Mouse (Mus musculus): ENCODE results near the gene Pitx2.

The Pitx2 gene

DNA sequence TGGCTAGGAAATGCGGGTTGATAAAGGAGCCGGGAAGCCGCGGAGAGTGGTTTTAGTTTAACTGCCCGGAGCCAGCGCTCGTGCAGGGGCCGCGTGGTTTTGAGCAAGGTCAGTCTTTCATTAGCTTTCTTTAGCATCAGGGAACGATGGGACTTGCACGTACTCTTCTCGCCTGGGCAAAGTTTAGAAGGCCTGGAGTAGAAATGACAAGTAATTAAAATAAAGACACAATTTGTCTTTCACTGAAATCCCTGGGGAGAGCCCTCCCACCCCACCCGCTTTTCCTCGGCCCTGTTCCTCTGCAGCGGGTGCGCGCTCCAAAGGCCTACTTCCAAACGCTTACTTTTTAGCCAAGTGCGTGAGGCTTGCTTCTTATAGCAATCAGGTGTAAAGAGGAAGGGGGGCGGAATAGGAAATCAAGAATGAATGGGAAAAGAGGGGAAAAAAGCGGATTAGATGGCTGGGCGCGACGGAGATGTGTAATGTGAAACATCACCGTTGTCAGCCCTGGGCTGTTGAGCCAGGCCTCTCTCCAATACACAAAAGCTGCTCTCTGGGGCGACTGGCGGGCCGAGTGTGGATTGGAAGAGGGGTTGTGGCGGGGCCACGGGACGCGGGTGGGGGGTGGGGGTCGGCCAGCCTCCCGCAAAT, 17.4 kb downstream of the Pitx2 start:
- DNase-seq (ENCODE audit: low read depth, low spot score), result no peak

DNA sequence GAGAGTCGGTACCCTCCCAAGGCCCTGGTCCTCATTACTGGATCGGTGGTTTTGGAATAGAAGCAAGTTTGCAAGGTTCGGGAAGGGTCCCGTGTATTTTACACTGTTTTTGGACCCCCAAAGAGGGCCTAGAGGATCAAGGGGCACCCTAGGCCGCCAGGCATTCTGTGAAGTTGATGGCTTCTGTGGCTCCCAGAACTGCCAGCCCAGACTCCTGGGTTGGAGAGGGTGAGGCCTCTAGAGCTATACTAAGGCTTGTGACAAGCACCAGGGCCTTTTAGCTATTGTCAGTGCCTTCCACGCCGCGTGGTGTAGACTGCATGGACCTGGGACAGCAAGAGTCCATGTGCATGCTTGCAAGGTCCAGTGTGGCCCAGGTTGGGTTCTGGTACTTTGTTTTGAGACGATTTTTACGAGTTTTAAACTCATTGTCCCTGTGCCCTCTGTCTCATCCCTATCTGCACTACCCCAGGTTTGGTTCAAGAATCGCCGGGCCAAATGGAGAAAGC, 18.2 kb downstream of the Pitx2 start:
- DNase-seq (ENCODE audit: low read depth, low spot score), result no peak

DNA sequence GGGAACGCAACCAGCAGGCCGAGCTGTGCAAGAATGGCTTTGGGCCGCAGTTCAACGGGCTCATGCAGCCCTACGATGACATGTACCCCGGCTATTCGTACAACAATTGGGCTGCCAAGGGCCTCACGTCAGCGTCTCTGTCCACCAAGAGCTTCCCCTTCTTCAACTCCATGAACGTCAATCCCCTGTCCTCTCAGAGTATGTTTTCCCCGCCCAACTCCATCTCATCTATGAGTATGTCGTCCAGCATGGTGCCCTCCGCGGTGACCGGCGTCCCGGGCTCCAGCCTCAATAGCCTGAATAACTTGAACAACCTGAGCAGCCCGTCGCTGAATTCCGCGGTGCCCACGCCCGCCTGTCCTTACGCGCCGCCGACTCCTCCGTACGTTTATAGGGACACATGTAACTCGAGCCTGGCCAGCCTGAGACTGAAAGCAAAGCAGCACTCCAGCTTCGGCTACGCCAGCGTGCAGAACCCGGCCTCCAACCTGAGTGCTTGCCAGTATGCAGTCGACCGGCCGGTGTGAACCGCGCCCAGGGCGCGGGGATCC, 18.8 kb downstream of the Pitx2 start:
- DNase-seq (ENCODE audit: low read depth, low spot score), result no peak

DNA sequence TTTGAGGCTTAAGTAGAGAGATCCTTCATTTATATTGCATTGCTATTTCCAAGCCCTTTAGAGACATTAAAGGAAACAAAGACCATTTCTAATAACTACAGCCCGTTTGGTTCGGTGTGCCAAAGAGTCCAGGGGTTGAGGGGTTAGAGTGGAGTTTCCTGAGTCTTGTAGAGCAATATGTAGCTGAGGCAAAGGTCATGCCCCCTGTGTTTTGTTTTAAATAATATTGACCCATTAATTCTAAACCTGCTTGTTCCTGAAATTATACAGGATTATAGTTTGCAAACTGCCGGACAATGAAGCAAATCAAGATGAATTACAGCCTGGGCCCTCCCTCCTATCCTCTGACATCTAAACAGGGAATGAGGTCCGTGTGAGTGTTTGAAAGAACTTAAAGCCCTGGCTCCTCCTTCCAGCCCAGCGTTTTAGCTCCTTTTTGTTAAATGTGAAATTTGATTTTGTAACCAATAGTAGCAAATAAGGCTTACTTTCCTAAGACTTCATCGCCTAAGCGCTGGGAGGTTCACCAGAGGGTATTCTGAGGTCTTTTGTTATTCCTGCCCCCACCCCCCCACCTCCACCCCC, 20.5 kb downstream of the Pitx2 start:
- DNase-seq (ENCODE audit: low read depth, low spot score), result no peak

DNA sequence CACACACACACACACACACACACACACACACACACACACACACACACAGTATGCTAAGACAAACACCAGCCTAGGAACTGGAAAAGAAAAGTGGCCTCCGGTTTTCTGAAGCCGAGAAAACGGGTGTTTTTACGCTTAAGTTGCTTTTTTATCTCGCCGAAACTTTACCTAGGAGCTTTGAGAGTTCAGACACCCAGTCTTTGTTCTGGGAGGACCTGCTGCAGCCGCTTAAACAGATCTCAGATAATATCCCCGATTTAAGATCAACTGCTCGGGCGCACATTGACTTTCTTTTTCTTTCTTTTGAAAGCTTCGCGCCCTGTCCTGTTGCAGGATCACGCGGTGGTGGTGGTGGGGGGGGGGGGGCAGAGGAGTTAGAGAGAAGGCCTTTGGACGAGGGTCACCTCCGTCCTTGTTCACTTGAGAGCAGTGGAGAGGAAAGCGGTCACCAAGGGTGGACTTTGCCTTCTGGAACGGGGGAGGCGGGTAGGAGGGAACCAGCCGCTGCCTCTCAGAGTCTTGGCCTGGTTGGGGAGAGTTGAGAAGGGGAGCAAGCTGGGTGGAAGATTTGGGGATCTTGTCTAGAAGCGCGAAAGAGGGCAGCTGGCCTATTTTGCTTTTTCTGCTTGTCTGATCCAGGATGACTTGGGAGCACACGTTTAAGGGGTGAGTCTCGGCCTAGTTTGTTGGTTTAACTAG, 21.2 kb downstream of the Pitx2 start:
- no peak for DNase-seq (ENCODE audit: low read depth, low spot score)

DNA sequence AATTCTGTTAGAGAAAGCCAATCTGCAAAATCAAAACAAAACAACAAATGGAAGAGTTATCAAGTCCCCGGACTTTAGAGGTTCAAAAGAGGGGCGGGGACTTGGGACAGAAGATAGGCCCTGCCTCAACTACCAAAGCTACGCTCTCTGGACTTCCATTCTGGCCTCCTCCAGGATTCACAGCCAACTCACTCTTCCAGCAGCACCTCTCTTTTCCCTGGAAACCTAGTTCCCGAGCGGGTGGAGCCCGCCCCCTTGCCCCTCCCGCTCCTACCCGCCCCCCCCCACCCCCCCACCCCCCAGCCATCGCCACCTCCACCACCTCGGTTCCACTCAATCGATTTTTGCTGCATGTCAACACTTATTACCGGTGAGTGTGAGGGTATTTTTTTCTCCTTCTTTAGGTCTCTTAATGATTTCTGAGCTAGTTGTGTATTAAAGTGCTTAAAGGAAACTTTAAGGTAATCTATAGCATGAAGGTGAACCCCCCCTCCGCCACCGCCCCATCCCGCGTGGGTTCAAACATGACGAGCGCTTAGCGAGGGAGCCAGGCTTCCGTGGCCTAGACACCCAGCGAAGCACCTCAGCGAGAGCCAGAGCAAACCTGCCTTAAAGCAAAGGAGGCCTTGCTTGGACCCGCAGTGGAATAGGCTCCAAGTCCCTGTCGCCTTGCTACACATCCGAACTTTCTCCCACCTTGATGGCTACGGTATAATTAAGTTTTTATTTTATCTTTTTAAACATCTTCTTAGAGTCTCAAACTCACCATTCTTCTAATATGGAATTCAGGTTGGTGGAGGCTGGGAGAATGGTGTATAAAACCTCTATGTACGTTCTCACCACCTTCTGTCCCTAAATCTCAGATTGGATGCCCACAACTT, 21.9 kb downstream of the Pitx2 start:
- no peak for DNase-seq (ENCODE audit: low read depth, low spot score)

DNA sequence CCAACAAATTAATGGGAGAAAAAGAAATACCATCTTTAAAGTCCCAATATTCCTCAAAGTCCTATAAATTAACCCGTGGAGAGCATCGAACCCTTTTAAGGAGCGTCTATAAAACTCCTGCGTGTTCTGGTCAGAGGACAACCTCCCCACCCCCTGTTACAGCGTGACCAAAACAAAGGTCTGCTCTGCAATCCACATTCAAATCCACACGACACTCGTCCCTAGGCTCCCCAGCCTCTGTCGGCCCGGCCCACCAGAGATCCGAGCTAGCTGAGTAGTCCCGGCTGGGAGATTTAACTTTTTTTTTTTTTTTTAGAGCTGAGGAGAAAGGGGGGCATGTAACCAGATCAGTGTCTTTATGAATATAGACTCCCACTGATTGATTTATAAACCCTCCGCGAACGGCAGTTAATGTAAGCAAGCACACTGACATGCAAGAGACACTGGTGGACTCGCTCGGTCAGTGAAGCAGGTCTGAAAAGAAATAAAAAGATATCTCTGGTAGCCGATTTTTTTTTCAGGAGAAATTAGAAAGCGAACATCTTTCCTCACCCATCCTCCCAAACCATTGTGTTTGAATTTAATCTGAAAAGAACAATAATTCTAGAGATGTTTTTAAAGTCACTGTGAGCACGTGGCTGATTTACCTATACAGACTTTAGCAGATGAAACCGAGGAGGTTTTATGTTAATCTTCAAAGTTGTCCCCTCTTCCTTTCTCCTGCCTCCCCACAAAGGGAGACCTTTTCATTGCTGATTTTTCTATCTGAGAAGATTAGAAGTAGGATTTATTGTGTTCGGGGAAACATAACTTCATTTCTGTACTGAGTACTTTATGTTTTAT, 23.0 kb downstream of the Pitx2 start:
- no peak for DNase-seq (ENCODE audit: low read depth, low spot score)

DNA sequence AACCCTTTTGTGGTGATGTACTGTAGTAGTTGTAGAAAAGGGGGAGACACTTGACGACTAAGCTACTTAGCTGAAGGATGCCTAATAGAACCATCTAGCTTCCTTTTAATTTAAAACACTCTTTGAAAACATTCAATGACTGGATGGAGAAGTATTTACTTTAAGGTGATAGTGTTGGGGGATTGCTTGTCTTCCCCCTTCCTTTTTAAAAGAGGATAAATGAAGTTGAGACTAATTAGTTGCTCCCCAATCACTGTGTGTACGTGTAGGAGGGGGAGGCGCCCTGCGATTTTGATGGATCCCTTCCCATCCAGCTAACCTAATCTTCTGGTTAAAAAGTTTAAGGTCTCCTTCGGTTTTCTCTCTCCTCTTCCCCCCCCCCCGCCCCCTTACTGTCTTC, 23.7 kb downstream of the Pitx2 start:
- no peak for DNase-seq (ENCODE audit: low read depth, low spot score)

DNA sequence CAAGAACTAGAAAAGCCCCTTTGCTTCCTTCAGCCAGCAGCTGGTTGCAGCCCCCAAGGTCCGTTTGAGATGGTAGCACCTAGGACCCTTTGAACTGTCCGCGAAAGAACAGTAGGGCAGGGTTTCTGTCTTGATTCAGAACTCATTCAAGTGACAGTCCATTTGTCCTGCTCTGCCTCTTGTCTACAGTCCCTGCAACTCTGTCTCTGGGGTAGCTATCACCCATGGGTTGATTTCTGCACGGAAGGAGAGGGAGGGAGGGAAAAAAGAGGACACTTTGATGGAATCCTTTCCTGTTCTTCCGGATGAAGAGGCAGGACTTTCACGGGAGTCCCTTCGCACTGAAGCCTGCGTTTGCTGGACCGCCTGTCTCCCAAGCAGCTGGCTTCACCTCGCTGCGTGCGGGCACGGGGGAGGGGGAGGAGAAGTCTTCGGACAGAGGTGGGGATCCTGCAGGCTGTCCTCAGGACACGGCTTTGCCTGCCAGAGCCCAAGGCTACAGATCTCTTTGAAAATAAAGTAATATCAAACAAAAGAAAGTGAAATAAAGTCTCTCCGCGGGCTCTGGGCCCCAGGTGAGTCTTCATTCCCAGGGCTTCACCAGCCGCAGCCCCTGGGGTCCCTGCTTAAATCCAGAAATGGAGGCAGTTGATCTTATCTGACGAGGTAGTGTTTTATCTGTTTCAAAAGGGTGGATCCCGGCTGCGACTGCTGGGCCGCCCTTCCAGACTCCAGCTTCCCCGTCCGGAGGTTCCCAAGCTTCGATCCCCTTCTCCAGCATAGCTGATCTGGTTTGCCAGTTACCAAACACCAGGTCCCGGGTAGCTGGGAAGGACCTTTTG, 24.5 kb downstream of the Pitx2 start:
- DNase-seq (ENCODE audit: low read depth, low spot score), result no peak

DNA sequence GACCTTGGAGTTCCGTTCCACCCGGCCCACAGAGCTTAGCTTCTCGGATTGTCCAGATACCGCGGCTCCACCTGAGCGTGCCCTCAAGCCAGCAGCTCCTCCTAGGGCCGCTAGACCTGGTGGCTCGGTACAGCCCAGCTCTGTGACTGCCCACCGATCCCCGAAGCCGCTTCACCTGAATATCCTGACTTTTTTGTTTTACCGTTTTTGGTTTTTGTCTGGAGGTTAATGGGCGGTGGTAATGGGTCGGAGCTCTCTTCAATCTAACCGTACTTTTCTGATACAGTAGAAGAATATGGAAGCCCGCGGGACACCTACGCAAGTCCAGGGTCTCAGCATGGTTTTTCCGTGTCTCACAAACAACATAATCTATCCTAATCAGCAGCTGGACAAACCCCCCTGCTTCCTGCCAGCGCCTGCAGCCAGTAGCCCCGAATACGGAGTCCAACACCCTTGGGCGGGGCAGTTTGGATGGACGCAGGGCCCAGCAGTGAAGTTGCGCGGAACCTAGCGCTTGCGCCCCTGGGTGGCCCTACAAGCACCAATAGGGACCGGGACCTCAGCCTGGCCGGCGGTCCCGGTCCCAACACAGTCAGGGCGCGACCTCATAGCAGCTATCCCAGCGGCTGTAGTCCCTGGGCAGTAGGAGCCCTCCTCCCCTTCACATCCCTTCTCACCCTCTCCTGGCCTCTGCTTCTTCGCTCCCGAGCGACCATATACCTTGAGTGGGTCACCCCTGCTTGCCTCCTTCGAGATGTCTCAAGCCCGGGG, 25.3 kb downstream of the Pitx2 start:
- DNase-seq (ENCODE audit: low read depth, low spot score), result no peak

DNA sequence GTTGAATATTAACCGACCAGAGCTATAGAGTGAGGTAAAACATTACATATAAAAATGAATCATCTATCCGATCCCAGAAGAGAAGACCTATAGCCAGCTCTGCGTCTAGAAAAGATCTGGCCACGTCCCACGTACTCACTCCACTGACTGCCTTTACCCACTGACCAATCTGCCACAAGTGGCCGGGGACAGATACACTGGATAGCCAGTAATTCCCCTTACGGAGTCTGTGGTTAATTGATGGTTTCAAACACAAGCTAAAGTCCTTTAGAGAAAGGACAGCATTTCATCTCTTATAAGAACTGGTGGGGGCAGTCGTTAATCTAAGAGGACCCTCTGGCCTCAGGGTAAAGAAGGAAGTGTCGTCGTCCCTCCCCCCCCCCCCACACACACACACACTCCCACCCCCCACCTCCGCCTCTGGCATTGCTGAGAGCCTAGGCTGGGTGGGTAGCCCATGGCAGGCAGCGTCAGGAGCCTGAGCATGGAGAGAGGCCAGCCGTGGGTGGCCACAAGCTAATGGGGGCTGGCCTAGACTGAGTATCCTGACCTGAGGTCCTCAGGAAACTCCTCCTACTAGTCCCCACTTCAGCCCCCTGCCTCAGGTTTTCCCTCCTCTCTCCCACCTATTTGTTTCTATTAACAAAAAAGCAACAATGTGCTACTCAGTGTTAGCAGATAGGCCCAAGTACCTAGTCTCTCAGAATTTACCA, 26.1 kb downstream of the Pitx2 start:
- no peak for DNase-seq (ENCODE audit: low read depth, low spot score)

DNA sequence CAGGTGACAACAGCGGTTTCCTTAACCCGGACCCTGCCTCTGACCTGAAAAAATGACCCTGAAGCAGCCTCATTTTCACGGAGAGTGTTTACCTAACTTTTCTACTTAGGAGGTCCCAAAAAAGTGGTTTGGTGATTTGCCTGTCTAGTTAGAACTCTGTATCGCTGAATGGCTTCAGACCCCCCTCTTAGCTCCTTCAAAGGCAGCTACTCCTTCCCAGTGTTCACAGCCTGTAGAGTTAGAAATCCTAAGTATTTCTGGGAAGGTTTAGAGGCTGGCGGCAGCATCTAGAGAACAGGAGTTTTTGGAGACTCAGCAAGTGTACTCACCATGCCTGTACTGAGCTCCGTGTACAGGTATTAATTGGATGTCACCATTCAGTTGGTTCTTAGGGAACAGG, 27.0 kb downstream of the Pitx2 start:
- no peak for DNase-seq (ENCODE audit: low read depth, low spot score)

DNA sequence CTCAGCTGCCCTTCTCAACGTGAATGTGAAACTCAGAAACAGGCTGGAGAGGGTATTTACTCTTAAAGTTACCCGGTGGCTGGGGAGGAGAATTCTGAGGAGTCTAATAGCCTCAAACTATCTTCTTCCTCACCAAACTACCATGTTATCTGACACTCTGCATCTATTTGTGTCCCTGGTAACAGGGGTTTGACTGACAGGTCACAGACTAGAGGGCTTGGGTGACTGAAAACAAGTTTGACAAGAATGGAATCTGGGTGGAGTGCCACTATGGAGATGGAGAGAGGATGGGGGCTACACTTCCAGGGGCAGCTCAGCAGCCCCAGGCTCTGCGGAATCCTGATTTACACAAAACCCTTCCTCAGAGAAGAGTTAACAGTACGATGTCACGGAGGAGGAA, 27.7 kb downstream of the Pitx2 start:
- no peak for DNase-seq (ENCODE audit: low read depth, low spot score)

DNA sequence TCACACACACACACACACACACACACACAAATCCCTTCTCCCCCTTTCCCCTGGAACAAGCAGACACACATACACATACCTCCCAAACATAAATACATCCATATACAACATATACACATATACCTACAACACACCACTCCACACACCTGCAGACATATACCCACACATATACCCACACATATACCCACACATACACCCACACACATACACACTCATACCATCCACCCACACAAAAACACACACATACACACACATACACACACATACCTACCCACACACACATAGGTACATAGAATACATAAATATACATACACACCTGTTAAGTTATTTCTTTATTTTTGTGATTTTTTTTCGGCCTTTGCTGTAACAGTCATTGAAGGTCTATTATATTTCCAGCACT, 38.3 kb downstream of the Pitx2 start:
- DNase-seq (ENCODE audit: low read depth, low spot score), result no peak

DNA sequence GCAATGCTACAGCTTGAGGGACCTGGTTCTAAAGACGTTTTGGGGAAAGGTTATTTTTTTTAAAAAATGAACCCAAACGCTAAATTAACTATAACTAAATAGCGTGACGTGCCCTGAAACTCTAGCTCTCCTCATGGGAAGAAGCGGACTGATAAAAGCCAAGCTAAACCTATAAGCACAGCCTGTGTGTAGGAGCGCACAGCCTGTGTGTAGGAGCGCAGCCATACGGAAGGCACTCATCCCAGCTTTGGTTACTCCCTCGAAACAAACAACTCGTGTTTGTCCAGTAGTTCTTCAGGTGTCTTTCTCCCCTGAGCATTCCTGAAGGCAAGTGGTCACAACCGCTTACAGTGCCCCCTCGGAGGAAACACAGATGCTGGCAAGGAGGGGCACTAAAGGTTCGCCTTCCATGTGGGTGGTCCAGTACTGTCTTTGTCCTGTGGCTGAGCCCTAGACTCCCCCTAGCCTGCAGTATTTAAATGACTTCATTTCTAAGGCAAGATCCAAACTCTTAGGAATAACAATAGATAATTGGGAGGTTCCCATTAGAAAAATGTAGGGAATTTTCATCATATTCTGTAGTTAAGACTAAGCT, 39.1 kb downstream of the Pitx2 start:
- no peak for DNase-seq (ENCODE audit: low read depth, low spot score)

DNA sequence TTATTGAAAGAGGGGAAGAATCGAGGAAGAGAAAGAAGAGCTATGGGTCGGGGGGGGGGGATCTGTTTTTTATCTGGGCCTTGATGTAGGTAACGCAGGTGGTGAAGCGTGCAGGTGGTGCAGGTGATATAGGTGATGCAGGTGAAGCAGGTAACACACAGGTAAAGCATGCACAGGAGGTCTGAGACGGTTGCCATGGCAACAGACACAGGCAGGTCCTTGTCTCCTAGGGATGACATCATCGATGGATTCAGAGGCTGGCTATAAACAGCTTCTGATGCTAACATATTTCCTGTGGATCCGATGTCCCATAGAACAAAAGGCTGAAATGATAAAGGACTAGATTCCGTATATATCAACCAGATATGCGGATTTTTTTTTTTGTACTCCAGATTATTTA, 51.3 kb downstream of the Pitx2 start:
- no peak for DNase-seq (ENCODE audit: low read depth, low spot score)

DNA sequence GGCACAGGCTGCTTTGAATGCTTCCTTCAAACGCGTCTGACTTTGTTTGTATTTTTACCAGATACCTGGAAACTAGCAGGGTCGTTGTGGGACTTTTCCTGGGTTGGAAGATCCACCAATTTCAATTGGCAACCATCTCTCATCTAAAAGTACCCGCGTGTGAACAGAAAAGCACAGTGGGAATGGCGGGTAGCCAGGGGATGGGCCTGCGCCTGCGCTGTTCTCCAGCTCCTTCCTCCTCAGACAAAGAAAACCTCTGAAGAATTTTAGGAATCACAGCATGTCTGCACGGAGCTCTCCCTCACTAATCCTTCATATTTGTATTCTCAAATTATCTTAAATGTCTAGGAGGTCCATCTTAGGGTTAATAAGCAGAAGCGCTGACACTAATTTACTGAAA, 54.6 kb downstream of the Pitx2 start:
- no peak for DNase-seq (ENCODE audit: low read depth, low spot score)

DNA sequence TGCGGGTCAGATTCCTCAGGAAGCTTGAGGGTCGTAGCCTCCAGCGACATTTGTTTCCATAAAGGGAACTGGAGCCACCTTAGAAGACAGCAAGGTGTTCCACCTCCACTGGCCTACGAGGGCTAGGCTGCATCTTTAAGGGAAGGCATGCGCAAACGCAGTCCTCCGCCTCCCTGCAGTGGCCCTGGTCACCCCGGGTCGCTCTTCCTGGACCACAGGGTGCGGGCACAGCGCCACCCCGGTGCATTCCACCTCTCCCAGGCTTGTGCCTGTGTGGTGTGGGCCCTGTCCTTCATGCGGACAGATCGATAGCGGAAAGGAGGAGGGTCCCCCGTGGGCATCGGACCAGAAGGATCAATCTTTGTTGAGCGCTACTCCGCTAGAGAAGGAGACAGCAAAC, 56.6 kb downstream of the Pitx2 start:
- DNase-seq (ENCODE audit: low read depth, low spot score), result no peak
